ENCODE assay signal across 16 mouse cellular contexts in the genomic region with DNA sequence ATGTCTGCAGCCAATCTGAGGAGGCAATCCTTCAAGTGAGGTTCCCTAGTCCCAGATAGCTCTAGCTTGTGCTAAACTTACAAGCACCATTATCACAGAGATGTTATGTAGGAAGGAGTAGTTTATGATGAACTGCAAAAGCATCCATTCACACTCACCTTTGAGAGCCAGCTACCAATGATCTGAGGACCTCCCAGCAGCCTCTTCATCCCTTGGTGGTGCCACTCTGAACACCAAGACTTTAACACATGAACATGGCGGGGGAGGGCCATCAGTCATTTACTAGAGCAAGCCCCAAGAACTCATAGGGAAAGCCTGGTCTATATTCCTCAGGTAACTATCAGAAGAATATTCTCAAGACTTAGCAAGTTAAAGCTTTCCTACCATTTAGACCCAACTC.
"Had no signal": no experiment of that assay in that cellular context is flagged by ENCODE, and none has a peak within 500 bp of the region (broad histone marks: within the 10 kb centered on the region; RNA-seq: fewer than 3 reads in every experiment).

No protein-coding gene starts in this region.

- H3K9ac ChIP-seq: neural tube, embryonic 13.5 days; neural tube, embryonic 15.5 days; stomach, embryonic 15.5 days had no signal

- DNase-seq: retina, postnatal 1 day; right cerebral cortex, adult 18-20 months; right cerebral cortex, postnatal 14 days; right cerebral cortex, postnatal 25 days; right cerebral cortex, postnatal 4 days; spleen, adult 18-20 months; thymus, adult 18-20 months; thymus, adult 2 months; thymus, postnatal 14 days; thymus, postnatal 25 days; thymus, postnatal 36 days; thymus, postnatal 4 days had no signal

- H3K4me1 ChIP-seq: neural tube, embryonic 13.5 days; neural tube, embryonic 15.5 days; stomach, embryonic 15.5 days had no signal

- H3K4me2 ChIP-seq: neural tube, embryonic 13.5 days; neural tube, embryonic 15.5 days; stomach, embryonic 15.5 days had no signal

- H3K27ac ChIP-seq: neural tube, embryonic 13.5 days; neural tube, embryonic 15.5 days; stomach, embryonic 15.5 days; stomach, postnatal 0 days had no signal

- H3K27me3 ChIP-seq: neural tube, embryonic 13.5 days; neural tube, embryonic 15.5 days; stomach, embryonic 15.5 days had no signal

- H3K36me3 ChIP-seq: neural tube, embryonic 13.5 days; neural tube, embryonic 15.5 days; stomach, embryonic 15.5 days had no signal

- H3K9me3 ChIP-seq: neural tube, embryonic 13.5 days; neural tube, embryonic 15.5 days; stomach, embryonic 15.5 days had no signal

- H3K4me3 ChIP-seq: neural tube, embryonic 13.5 days; neural tube, embryonic 15.5 days; stomach, embryonic 15.5 days had no signal
